Mouse (Mus musculus): Measurements from ENCODE around the gene Slc34a3. TPM values are rescaled to one million over a fixed set of nuclear protein-coding genes. Genes with fewer than 3 reads are reported as not detected.

Gene Slc34a3
- total and polyA plus RNA-seq, 3 experiments: 0.03 to 0.04 TPM; not detected in 1

- Histone ChIP-seq H3K4me3 (ENCODE audit: control insufficient read depth in 1 of 2, insufficient read depth in 1 of 2, low read depth in 2 of 2, low read length in 2 of 2) (peak overlapping the region; percentile 79 to 80), H3K79me2 (ENCODE audit: control insufficient read depth, insufficient read depth, low read length, poor library complexity) (peaks cover 43% of the 10 kb centered on the region), H3K27me3 (ENCODE audit: control insufficient read depth in 1 of 2, insufficient read depth in 2 of 2, low read length in 2 of 2) (no peaks in the 10 kb centered on the region), H3K9me3 (replicated peaks; ENCODE audit: insufficient read depth, low read length) (no peaks in the 10 kb centered on the region), H3K27ac (ENCODE audit: control insufficient read depth, low read depth, low read length) (peak overlapping the region; percentile 70), H3K36me3 (ENCODE audit: control insufficient read depth in 1 of 2, insufficient read depth in 2 of 2, low read length in 2 of 2) (peaks cover 0 to 24% of the 10 kb centered on the region in 2 experiments; a peak in 2 of 4 replicates), H3K9ac (ENCODE audit: control insufficient read depth, low read depth, low read length, poor library complexity, severe bottlenecking) (peak overlapping the region; percentile 86), H3K4me1 (ENCODE audit: control insufficient read depth in 1 of 2, insufficient read depth in 2 of 2, low read length in 2 of 2) (peaks cover 4 to 35% of the 10 kb centered on the region in 2 experiments; a peak in 3 of 4 replicates)
- DNase-seq (ENCODE audit: low read depth, low spot score): no peak
- TF ChIP-seq SIN3A (IDR thresholded peaks at IDR 0.05; ENCODE audit: low read length) (no peak), TBP (IDR thresholded peaks at IDR 0.05; ENCODE audit: low read depth, low read length) (peak; percentile 50; the same call in 1 of the 2 replicates)
These were observed 27.7 kb upstream of the Slc34a3 start for GRCm38 (mm10) chr2:25261870-25262269.

DNA sequence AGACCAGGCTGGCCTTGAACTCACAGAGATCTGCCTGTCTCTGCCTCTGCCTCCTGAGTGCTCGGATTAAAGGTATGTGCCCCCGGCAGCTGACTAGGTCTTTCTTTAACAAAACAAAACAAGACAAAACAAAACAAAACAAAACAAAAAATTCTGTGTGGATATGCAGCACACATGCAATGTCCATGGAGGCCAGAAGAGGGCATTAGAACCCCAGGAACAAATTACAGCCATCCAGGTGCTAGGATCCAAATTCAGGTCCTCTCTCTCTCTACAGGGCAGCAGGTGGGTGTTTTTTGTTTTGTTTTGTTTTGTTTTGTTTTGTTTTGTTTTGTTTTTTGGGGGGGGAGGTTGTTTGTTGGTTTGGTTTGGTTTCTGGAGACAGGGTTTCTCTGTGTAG lies 24.7 kb upstream of the Slc34a3 start:
- H3K4me3 ChIP-seq (ENCODE audit: control insufficient read depth in 1 of 2, insufficient read depth in 1 of 2, low read depth in 2 of 2, low read length in 2 of 2): 0 out of 4 replicates have a peak overlapping the region, but pooled peaks of 1 of the 2 experiments have one; percentile 20
- H3K9me3 ChIP-seq (replicated peaks; ENCODE audit: insufficient read depth, low read length): no peaks in the 10 kb centered on the region
- peak overlapping the region; percentile 36; the same call in 1 of the 2 replicates for H3K9ac ChIP-seq (ENCODE audit: control insufficient read depth, low read depth, low read length, poor library complexity, severe bottlenecking)
- peaks cover 0 to 10% of the 10 kb centered on the region in 2 experiments; a peak in 2 of 4 replicates for H3K36me3 ChIP-seq (ENCODE audit: control insufficient read depth in 1 of 2, insufficient read depth in 2 of 2, low read length in 2 of 2)
- peaks cover 34% of the 10 kb centered on the region for H3K79me2 ChIP-seq (ENCODE audit: control insufficient read depth, insufficient read depth, low read length, poor library complexity)
- H3K27ac ChIP-seq (ENCODE audit: control insufficient read depth, low read depth, low read length): no peak overlapping the region
- TF ChIP-seq USF2 (IDR thresholded peaks at IDR 0.05; ENCODE audit: borderline replicate concordance in 1 of 2, insufficient read depth in 1 of 2, low read depth in 1 of 2, low read length in 2 of 2) (no peak), ZMIZ1 (IDR thresholded peaks at IDR 0.05; ENCODE audit: low read depth, low read length) (no peak), CTCF (IDR thresholded peaks at IDR 0.05 in 2 of 3, conservative IDR thresholded peaks at IDR 0.05 in 1 of 3; ENCODE audit: control insufficient read depth in 1 of 3, insufficient read depth in 1 of 3, low read depth in 2 of 3, low read length in 3 of 3, poor library complexity in 1 of 3, severe bottlenecking in 1 of 3) (peak; percentile 59 to 78 (median 64)), GABPA (IDR thresholded peaks at IDR 0.05; ENCODE audit: low read depth, low read length) (no peak), RAD21 (IDR thresholded peaks at IDR 0.05; ENCODE audit: low read depth, low read length) (peak; percentile 81), MEF2A (IDR thresholded peaks at IDR 0.05; ENCODE audit: extremely low read depth, insufficient replicate concordance, low read depth, low read length, poor library complexity, severe bottlenecking) (no peak), HCFC1 (IDR thresholded peaks at IDR 0.05; ENCODE audit: low read depth, low read length) (no peak), ZC3H11A (IDR thresholded peaks at IDR 0.05; ENCODE audit: low read depth, low read length) (peak; percentile 80), TCF12 (IDR thresholded peaks at IDR 0.05; ENCODE audit: low read depth, low read length) (no peak), NRF1 (IDR thresholded peaks at IDR 0.05; ENCODE audit: insufficient read depth, low read depth, low read length, poor library complexity, severe bottlenecking) (no peak), SMC3 (IDR thresholded peaks at IDR 0.05; ENCODE audit: low read depth, low read length) (peak; percentile 73), KAT2A (conservative IDR thresholded peaks at IDR 0.05; ENCODE audit: low read depth, low read length) (no peak), SIN3A (IDR thresholded peaks at IDR 0.05; ENCODE audit: low read length) (peak; percentile 52; the same call in 1 of the 2 replicates)
- DNase-seq (ENCODE audit: low read depth, low spot score): peak; percentile 65
- H3K4me1 ChIP-seq (ENCODE audit: control insufficient read depth in 1 of 2, insufficient read depth in 2 of 2, low read length in 2 of 2): peaks cover 2 to 16% of the 10 kb centered on the region in 2 experiments; a peak in 2 of 4 replicates
- no peaks in the 10 kb centered on the region for H3K27me3 ChIP-seq (ENCODE audit: control insufficient read depth in 1 of 2, insufficient read depth in 2 of 2, low read length in 2 of 2)
